Mouse (Mus musculus) intestine, embryonic 15.5 days (tissue): ENCODE data around the gene Fam19a1. TPM values are rescaled to one million over a fixed set of nuclear protein-coding genes. Genes with fewer than 3 reads are reported as not detected.
"Not testable (repeated sequence)": the region's sequence is repeated elsewhere in the genome, so short reads cannot be mapped to it uniquely, and the experiment has no call there.

ENCODE experiments used
- ATAC-seq: fragments of 200-750 bp; cut with Nextera tagmentation; 2 replicates; pipeline ENCODE4 v1.8.0; 2017; ENCODE audit warnings: moderate TSS enrichment, moderate library complexity
- H3K27ac ChIP-seq: fragments of 300-500 bp; sonication (generic); 2 replicates; pipeline ENCODE4 v1.5.1; 2015; ENCODE audit warnings: mild to moderate bottlenecking, inconsistent platforms
- H3K27me3 ChIP-seq: fragments of 300-500 bp; sonication (generic); replicated peaks from 2 replicates; pipeline ENCODE4 v1.6.1; 2015; ENCODE audit warnings: inconsistent platforms
- H3K36me3 ChIP-seq: fragments of 300-500 bp; sonication (generic); 2 replicates; pipeline ENCODE4 v1.6.1; 2015; ENCODE audit warnings: inconsistent platforms
- H3K4me1 ChIP-seq: fragments of 300-500 bp; sonication (generic); replicated peaks from 2 replicates; pipeline ENCODE4 v1.6.1; 2015; ENCODE audit warnings: inconsistent platforms
- H3K4me2 ChIP-seq: fragments of 300-500 bp; sonication (generic); replicated peaks from 2 replicates; pipeline ENCODE4 v1.6.1; 2015; ENCODE audit warnings: mild to moderate bottlenecking, inconsistent platforms
- H3K4me3 ChIP-seq: fragments of 300-500 bp; sonication (generic); replicated peaks from 2 replicates; pipeline ENCODE4 v1.5.1; 2015; ENCODE audit warnings: inconsistent platforms
- H3K9ac ChIP-seq: fragments of 300-500 bp; sonication (generic); 2 replicates; pipeline ENCODE4 v1.6.1; 2015; ENCODE audit warnings: inconsistent platforms
- H3K9me3 ChIP-seq: fragments of 300-500 bp; sonication (generic); 2 replicates; pipeline ENCODE4 v1.6.1; 2016; ENCODE audit warnings: inconsistent platforms
- WGBS: fragments of 180-500 bp; shearing (Covaris S2); methylation state at CpG from one replicate; pipeline ENCODE4 v1.1.7; 2015; 5-methylcytosine and 5-hydroxymethylcytosine counted together
- polyA plus RNA-seq: library from polyadenylated mRNA; unstranded; fragments of >200 nt; fragmentation: Nextera tagmentation; extraction: Ambion mirVana; gene quantifications from 2 replicates; pipeline ENCODE4 v1.2.1, GENCODE M21; 2015

The Fam19a1 gene
- polyA plus RNA-seq, 1 experiment from 2014 or later: 6.5 TPM

GRCm38 (mm10) chr6:96167031-96167430 lies 54.1 kb downstream of the Fam19a1 start:
- H3K4me3 ChIP-seq: no peak overlapping the region
- no peaks in the 10 kb centered on the region for H3K36me3 ChIP-seq
- H3K4me1 ChIP-seq: no peaks in the 10 kb centered on the region
- H3K4me2 ChIP-seq: no peak overlapping the region
- no peaks in the 10 kb centered on the region for H3K9me3 ChIP-seq
- H3K9ac ChIP-seq: no peak overlapping the region
- ATAC-seq: no peak
- no peaks in the 10 kb centered on the region for H3K27me3 ChIP-seq
- H3K27ac ChIP-seq: no peak overlapping the region

GRCm38 (mm10) chr6:96173681-96174080 lies 60.7 kb downstream of the Fam19a1 start:
- Histone ChIP-seq H3K4me3 (no peak overlapping the region), H3K27me3 (no peaks in the 10 kb centered on the region), H3K4me1 (no peaks in the 10 kb centered on the region), H3K4me2 (no peak overlapping the region), H3K27ac (no peak overlapping the region), H3K9me3 (no peaks in the 10 kb centered on the region), H3K36me3 (no peaks in the 10 kb centered on the region), H3K9ac (no peak overlapping the region)
- ATAC-seq: no peak
- 64% methylated on average over 3 of the region's 3 CpGs for WGBS

- H3K36me3 ChIP-seq: no peaks in the 10 kb centered on the region
- no peak overlapping the region for H3K9ac ChIP-seq
- no peaks in the 10 kb centered on the region for H3K4me1 ChIP-seq
- H3K27ac ChIP-seq: no peak overlapping the region
- H3K4me3 ChIP-seq: no peak overlapping the region
- H3K9me3 ChIP-seq: no peaks in the 10 kb centered on the region
- ATAC-seq: no peak
- no peak overlapping the region for H3K4me2 ChIP-seq
- no peaks in the 10 kb centered on the region for H3K27me3 ChIP-seq
Measured at GRCm38 (mm10) chr6:96178530-96178929, 65.6 kb downstream of the Fam19a1 start.

- no peak overlapping the region for H3K27ac ChIP-seq
- H3K4me3 ChIP-seq: no peak overlapping the region
- no peaks in the 10 kb centered on the region for H3K27me3 ChIP-seq
- 77% methylated on average over 4 of the region's 4 CpGs for WGBS
- no peak for ATAC-seq
- no peak overlapping the region for H3K4me2 ChIP-seq
- H3K36me3 ChIP-seq: no peaks in the 10 kb centered on the region
- H3K9ac ChIP-seq: no peak overlapping the region
- H3K4me1 ChIP-seq: no peaks in the 10 kb centered on the region
- no peaks in the 10 kb centered on the region for H3K9me3 ChIP-seq
Measured at GRCm38 (mm10) chr6:96183392-96183791, 70.4 kb downstream of the Fam19a1 start.

GRCm38 (mm10) chr6:96186517-96186916 lies 73.6 kb downstream of the Fam19a1 start:
- Histone ChIP-seq H3K36me3 (no peaks in the 10 kb centered on the region), H3K9me3 (no peaks in the 10 kb centered on the region), H3K27ac (no peak overlapping the region), H3K4me3 (no peak overlapping the region), H3K9ac (no peak overlapping the region), H3K4me2 (no peak overlapping the region), H3K4me1 (no peaks in the 10 kb centered on the region), H3K27me3 (no peaks in the 10 kb centered on the region)
- 67% methylated on average over 2 of the region's 2 CpGs for WGBS
- ATAC-seq: no peak

GRCm38 (mm10) chr6:96198991-96199390 lies 86.0 kb downstream of the Fam19a1 start:
- WGBS: 90% methylated on average over 2 of the region's 2 CpGs

GRCm38 (mm10) chr6:96205395-96205794 lies 92.4 kb downstream of the Fam19a1 start:
- no peaks in the 10 kb centered on the region for H3K27me3 ChIP-seq
- whole genome bisulfite sequencing: 95% methylated on average over 2 of the region's 2 CpGs
- no peak overlapping the region for H3K4me2 ChIP-seq
- H3K36me3 ChIP-seq: no peaks in the 10 kb centered on the region
- no peak for ATAC-seq
- no peaks in the 10 kb centered on the region for H3K9me3 ChIP-seq
- H3K27ac ChIP-seq: no peak overlapping the region
- H3K4me3 ChIP-seq: no peak overlapping the region
- no peaks in the 10 kb centered on the region for H3K4me1 ChIP-seq
- no peak overlapping the region for H3K9ac ChIP-seq

More at GRCm38 (mm10) chr6:96198991-96199390, 86.0 kb downstream of the Fam19a1 start:
- not testable (repeated sequence) for H3K4me1 ChIP-seq, H3K27me3 ChIP-seq, H3K9ac ChIP-seq, ATAC-seq, H3K36me3 ChIP-seq, H3K9me3 ChIP-seq, H3K4me2 ChIP-seq, H3K4me3 ChIP-seq, H3K27ac ChIP-seq

- no peak overlapping the region for H3K9ac ChIP-seq
- no peak for ATAC-seq
- H3K4me1 ChIP-seq: no peaks in the 10 kb centered on the region
- H3K36me3 ChIP-seq: no peaks in the 10 kb centered on the region
- no peak overlapping the region for H3K4me2 ChIP-seq
- H3K27ac ChIP-seq: no peak overlapping the region
- H3K9me3 ChIP-seq: no peaks in the 10 kb centered on the region
- H3K27me3 ChIP-seq: no peaks in the 10 kb centered on the region
- no peak overlapping the region for H3K4me3 ChIP-seq
Measured at GRCm38 (mm10) chr6:96234806-96235205, 121.9 kb downstream of the Fam19a1 start.

GRCm38 (mm10) chr6:96244320-96244719 lies 131.4 kb downstream of the Fam19a1 start:
- Histone ChIP-seq H3K9me3 (no peaks in the 10 kb centered on the region), H3K9ac (no peak overlapping the region), H3K4me1 (no peaks in the 10 kb centered on the region), H3K4me3 (no peak overlapping the region), H3K36me3 (no peaks in the 10 kb centered on the region), H3K27me3 (no peaks in the 10 kb centered on the region), H3K4me2 (no peak overlapping the region), H3K27ac (no peak overlapping the region)
- WGBS: 83% methylated on average over 3 of the region's 3 CpGs
- no peak for ATAC-seq

- no peak overlapping the region for H3K9ac ChIP-seq
- no peaks in the 10 kb centered on the region for H3K36me3 ChIP-seq
- no peaks in the 10 kb centered on the region for H3K4me1 ChIP-seq
- H3K4me3 ChIP-seq: no peak overlapping the region
- no peak for ATAC-seq
- no peak overlapping the region for H3K27ac ChIP-seq
- no peaks in the 10 kb centered on the region for H3K9me3 ChIP-seq
- no peaks in the 10 kb centered on the region for H3K27me3 ChIP-seq
- 69% methylated on average over 3 of the region's 3 CpGs for WGBS
- no peak overlapping the region for H3K4me2 ChIP-seq
Measured at GRCm38 (mm10) chr6:96252001-96252400, 139.0 kb downstream of the Fam19a1 start.

GRCm38 (mm10) chr6:96254815-96255214 lies 141.9 kb downstream of the Fam19a1 start:
- Histone ChIP-seq H3K9ac (no peak overlapping the region), H3K27me3 (no peaks in the 10 kb centered on the region), H3K4me1 (no peaks in the 10 kb centered on the region), H3K4me2 (no peak overlapping the region), H3K4me3 (no peak overlapping the region), H3K27ac (no peak overlapping the region), H3K9me3 (no peaks in the 10 kb centered on the region), H3K36me3 (no peaks in the 10 kb centered on the region)
- WGBS: 79% methylated on average over 2 of the region's 2 CpGs
- ATAC-seq: no peak

- Histone ChIP-seq H3K9me3 (no peaks in the 10 kb centered on the region), H3K27ac (no peak overlapping the region), H3K4me3 (no peak overlapping the region), H3K27me3 (no peaks in the 10 kb centered on the region), H3K9ac (no peak overlapping the region), H3K36me3 (no peaks in the 10 kb centered on the region), H3K4me1 (no peaks in the 10 kb centered on the region), H3K4me2 (no peak overlapping the region)
- ATAC-seq: no peak
- WGBS: 95% methylated on average over 3 of the region's 3 CpGs
Measured at GRCm38 (mm10) chr6:96258651-96259050, 145.7 kb downstream of the Fam19a1 start.

- no peaks in the 10 kb centered on the region for H3K9me3 ChIP-seq
- H3K4me2 ChIP-seq: no peak overlapping the region
- 59% methylated on average over 4 of the region's 4 CpGs for WGBS
- H3K36me3 ChIP-seq: no peaks in the 10 kb centered on the region
- H3K9ac ChIP-seq: no peak overlapping the region
- no peak overlapping the region for H3K27ac ChIP-seq
- ATAC-seq: no peak
- H3K4me1 ChIP-seq: no peaks in the 10 kb centered on the region
- no peaks in the 10 kb centered on the region for H3K27me3 ChIP-seq
- no peak overlapping the region for H3K4me3 ChIP-seq
Measured at GRCm38 (mm10) chr6:96266456-96266855, 153.5 kb downstream of the Fam19a1 start.

- Histone ChIP-seq H3K4me2 (no peak overlapping the region), H3K36me3 (no peaks in the 10 kb centered on the region), H3K4me1 (no peaks in the 10 kb centered on the region), H3K27me3 (no peaks in the 10 kb centered on the region), H3K9me3 (no peaks in the 10 kb centered on the region), H3K9ac (no peak overlapping the region), H3K27ac (no peak overlapping the region), H3K4me3 (no peak overlapping the region)
- ATAC-seq: no peak
Measured at GRCm38 (mm10) chr6:96268788-96269187, 155.8 kb downstream of the Fam19a1 start.
